Mouse (Mus musculus) right cerebral cortex, postnatal 4 days (tissue): ENCODE data around the gene Gm3594.
"Not testable (repeated sequence)": the region's sequence is repeated elsewhere in the genome, so short reads cannot be mapped to it uniquely, and the experiment has no call there.

Experiments used
- DNase-seq: peaks from one replicate; pipeline ENCODE4 v3.0.0-alpha.2; 2022

The Gm3594 gene

DNA sequence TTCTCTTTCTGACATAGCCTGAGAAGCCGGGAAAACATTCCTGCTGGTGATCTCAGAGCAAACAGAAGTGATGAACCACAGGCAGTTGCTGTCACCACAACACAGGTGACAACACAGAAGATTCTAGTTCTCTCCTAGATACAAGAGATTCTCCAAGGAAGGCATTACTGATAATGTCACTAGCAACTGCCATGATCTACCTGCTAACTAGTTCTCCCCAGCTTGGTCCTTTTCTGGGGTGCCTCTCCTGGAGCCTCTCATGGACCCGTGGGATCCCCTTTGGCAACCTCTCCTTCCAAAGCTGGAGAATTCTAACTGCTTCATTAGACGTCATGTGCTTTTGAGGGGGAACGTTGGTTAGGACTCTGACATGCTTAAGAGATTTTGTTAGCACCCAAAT lies at the start of gene Gm3594:
Gene Gm3594 (minus strand): TSS at position 101 of the 400 bp plus-strand sequence.
- not testable (repeated sequence) for DNase-seq

DNA sequence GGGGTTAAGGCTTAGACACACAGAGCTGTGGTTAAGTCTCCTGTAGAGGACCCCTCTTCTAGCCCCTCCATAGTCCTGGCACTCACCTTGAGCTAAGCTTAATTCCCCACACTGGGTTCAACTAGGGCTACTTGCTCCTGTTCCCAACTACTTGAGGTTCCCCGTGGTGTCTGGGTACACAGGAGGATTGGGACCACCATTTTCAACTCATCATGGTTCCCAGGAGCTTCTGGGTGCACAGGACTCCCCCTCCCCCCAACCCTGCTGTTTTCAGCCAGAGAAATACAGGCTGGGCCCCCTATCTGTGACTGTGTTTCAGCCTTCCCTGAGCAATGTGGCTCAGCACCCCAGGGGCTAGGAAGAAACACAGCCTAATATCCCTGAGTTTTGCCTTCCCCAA lies 41.9 kb upstream of the Gm3594 start:
- DNase-seq = not testable (repeated sequence)

- DNase-seq = not testable (repeated sequence)
Measured at GRCm38 (mm10) chr14:6485541-6485940, 41.1 kb upstream of the Gm3594 start.

GRCm38 (mm10) chr14:6482126-6482525 lies 37.7 kb upstream of the Gm3594 start:
- DNase-seq = not testable (repeated sequence)

DNA sequence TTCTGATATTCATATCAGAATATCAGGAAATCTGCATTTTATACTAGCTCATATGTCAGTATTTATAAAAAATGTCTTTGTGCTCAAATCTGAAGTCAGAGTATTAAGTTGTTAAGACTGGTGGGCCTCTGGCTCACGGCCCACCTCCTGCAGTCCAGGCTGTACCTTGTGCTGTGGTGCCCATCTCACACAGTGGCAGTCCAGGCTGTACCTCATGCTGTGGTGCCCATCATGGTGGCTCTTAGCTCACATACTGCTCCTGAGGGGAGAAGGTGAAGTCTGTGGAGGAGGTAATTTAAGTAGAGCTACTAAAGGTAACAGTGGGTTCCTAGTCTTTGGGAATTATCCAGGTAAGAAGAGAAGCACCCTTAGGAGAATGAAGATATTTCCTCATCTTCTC lies 27.4 kb upstream of the Gm3594 start:
- DNase-seq = not testable (repeated sequence)

GRCm38 (mm10) chr14:6440774-6441173 lies 3.6 kb downstream of the Gm3594 start:
- DNase-seq = not testable (repeated sequence)

GRCm38 (mm10) chr14:6440206-6440605 lies 4.2 kb downstream of the Gm3594 start:
- not testable (repeated sequence) for DNase-seq

DNA sequence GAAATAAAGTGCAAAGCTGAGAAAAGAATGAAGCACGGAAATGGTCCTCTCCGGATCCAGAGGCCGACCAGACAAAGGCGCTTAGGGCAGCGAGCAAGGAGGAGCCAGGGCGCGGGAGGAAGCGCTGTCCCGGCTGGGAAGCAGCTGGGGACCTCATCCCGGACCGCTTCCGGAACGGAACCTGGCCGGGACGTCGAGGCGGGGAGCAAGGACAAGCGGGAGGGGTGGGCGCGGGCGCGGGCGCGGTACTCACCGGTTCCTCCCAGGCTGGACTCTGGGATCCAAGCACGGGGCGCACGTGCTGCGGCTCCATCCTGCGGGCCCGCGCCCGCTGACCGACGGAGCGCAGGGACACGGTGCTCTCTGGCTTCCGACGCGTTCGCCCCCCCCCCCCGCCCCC lies 17.6 kb downstream of the Gm3594 start:
- peak; percentile 51 for DNase-seq

DNA sequence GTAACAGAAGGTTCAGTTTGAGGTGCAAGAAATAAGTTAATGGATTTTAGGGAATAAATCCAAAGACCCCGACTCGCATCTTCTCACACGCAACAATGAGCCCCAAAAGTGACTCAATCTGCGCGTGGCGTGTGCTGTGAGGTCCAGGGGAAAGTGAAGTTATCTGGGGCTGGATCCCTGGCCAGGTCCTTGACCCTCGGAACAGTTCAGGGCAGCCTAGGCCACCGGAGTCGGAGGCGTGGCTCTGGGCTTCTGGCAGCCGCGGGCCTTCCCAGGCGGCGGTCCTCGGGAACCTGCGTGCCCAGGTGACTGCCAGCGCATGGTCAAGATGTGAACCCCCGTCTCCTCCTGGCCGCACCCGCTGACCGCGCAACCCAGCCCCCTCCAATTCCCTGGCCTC lies 18.1 kb downstream of the Gm3594 start:
- DNase-seq = peak; percentile 1

- DNase-seq = not testable (repeated sequence)
Measured at GRCm38 (mm10) chr14:6412382-6412781, 32.0 kb downstream of the Gm3594 start, which contains the start of gene Gm3591. Gene Gm3591 (minus strand): TSS chr14:6412482.

GRCm38 (mm10) chr14:6390219-6390618 lies 54.2 kb downstream of the Gm3594 start, which contains the start of gene Gm16440:
Gene Gm16440 (minus strand): TSS chr14:6390319.
- DNase-seq = not testable (repeated sequence)
